Mouse (Mus musculus) liver, embryonic 14.5 days (tissue): ENCODE measurements around the gene Gsx2.

Experiments used
- CTCF ChIP-seq: IDR thresholded peaks from 2 replicates; pipeline ENCODE4 v1.5.1; 2016; ENCODE audit warnings: antibody characterized with exemption, low read depth, control low read depth
- EP300 ChIP-seq: IDR thresholded peaks from 2 replicates; pipeline ENCODE4 v1.6.1; 2016; ENCODE audit warnings: antibody characterized with exemption, low read depth

DNA sequence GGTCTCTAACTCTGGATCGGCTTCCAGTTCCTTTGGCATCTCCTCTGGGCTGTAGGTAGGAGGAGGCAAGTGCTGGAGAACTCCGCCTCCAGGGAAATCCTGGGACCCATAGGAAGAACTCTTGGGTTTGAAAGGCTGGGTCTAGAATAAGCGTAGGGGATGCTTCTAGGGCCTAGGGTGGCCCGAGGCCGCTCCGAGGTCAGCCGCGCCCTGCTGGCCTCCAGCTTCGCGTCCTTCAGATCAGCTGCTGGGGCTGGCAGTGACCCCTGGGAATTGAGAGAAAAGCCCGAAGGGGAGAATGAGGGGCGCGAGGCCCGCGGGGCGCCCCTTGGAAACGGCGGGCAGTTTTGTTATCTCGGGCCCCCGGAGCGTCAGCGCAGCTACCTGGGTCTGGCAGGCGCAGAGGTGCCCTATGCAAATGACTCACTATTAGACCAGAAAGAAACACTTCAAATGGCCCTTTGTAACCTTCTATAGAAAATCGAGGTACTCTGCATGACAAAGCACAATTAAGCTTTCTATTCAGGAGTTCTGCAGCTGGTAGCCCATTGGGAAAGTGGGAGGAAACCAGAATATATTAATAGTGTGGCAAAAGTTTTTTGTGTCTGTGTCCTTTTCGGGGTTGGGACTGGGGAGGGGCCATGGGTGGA, 9.6 kb downstream of the Gsx2 start:
- TF ChIP-seq CTCF (no peak), EP300 (no peak)
